Mouse (Mus musculus) urinary bladder, postnatal 4 days (tissue): ENCODE results near the gene 4931406P16Rik.
A peak's percentile ranks its signal among the peaks of the same experiment; 100 is the strongest.
"Not testable (repeated sequence)": the region's sequence is repeated elsewhere in the genome, so short reads cannot be mapped to it uniquely, and the experiment has no call there.

Experiments used
- DNase-seq, 2 experiments: peaks; one replicate each; pipeline ENCODE4 v3.0.0; 2021 to 2022; ENCODE audit warnings: low spot score in 2 of 2

The 4931406P16Rik gene

GRCm38 (mm10) chr7:34313443-34313875 is at the start of gene 4931406P16Rik:
Gene 4931406P16Rik (minus strand): TSS chr7:34313551.
- peak; percentile 87 to 89 for DNase-seq

GRCm38 (mm10) chr7:34355629-34356028 is 42.3 kb upstream of the 4931406P16Rik start:
- no peak for DNase-seq

- DNase-seq: no peak
Observed at GRCm38 (mm10) chr7:34351997-34352396, 38.6 kb upstream of the 4931406P16Rik start.

- no peak for DNase-seq
Observed at GRCm38 (mm10) chr7:34350166-34350565, 36.8 kb upstream of the 4931406P16Rik start.

GRCm38 (mm10) chr7:34348011-34348410 is 34.7 kb upstream of the 4931406P16Rik start:
- no peak for DNase-seq

- DNase-seq: no peak
Observed at GRCm38 (mm10) chr7:34347041-34347440, 33.7 kb upstream of the 4931406P16Rik start.

- DNase-seq: no peak
Observed at GRCm38 (mm10) chr7:34346505-34346904, 33.2 kb upstream of the 4931406P16Rik start.

GRCm38 (mm10) chr7:34342040-34342793 is 28.9 kb upstream of the 4931406P16Rik start:
- no peak for DNase-seq

- DNase-seq: no peak
Observed at GRCm38 (mm10) chr7:34340841-34341240, 27.5 kb upstream of the 4931406P16Rik start.

- no peak for DNase-seq
Observed at GRCm38 (mm10) chr7:34339164-34339489, 25.8 kb upstream of the 4931406P16Rik start.

- DNase-seq: no peak
Observed at GRCm38 (mm10) chr7:34338445-34339163, 25.3 kb upstream of the 4931406P16Rik start.

- no peak for DNase-seq
Observed at GRCm38 (mm10) chr7:34337268-34337667, 23.9 kb upstream of the 4931406P16Rik start.

- DNase-seq: not testable (repeated sequence)
Observed at GRCm38 (mm10) chr7:34336545-34336944, 23.2 kb upstream of the 4931406P16Rik start.

- DNase-seq: no peak
Observed at GRCm38 (mm10) chr7:34327493-34327892, 14.1 kb upstream of the 4931406P16Rik start.

- DNase-seq: no peak
Observed at GRCm38 (mm10) chr7:34324857-34325256, 11.5 kb upstream of the 4931406P16Rik start.

- DNase-seq: no peak
Observed at GRCm38 (mm10) chr7:34324005-34324404, 10.7 kb upstream of the 4931406P16Rik start.

GRCm38 (mm10) chr7:34323351-34323750 is 10.0 kb upstream of the 4931406P16Rik start:
- peak in 1 of 2 experiments; percentile 55 for DNase-seq

- no peak for DNase-seq
Observed at GRCm38 (mm10) chr7:34321958-34322357, 8.6 kb upstream of the 4931406P16Rik start.

GRCm38 (mm10) chr7:34321119-34321518 is 7.8 kb upstream of the 4931406P16Rik start:
- DNase-seq: no peak

- peak in 1 of 2 experiments; percentile 42 for DNase-seq
Observed at GRCm38 (mm10) chr7:34319957-34320356, 6.6 kb upstream of the 4931406P16Rik start.

- DNase-seq: peak in 1 of 2 experiments; percentile 59
Observed at GRCm38 (mm10) chr7:34319123-34319522, 5.8 kb upstream of the 4931406P16Rik start.

- peak; percentile 68 to 70 for DNase-seq
Observed at GRCm38 (mm10) chr7:34317901-34318476, 4.6 kb upstream of the 4931406P16Rik start.
